Mouse (Mus musculus): Measurements from ENCODE around the gene Bco2.

Gene Bco2

GRCm38 (mm10) chr9:50561145-50561917 lies 6.3 kb upstream of the Bco2 start, which contains the start of gene Tex12:
Tex12 (minus strand) TSS chr9:50561325.
- DNase-seq (ENCODE audit: inconsistent ontology term) = no peak

- DNase-seq (ENCODE audit: inconsistent ontology term) = peak; percentile 88
These were observed 514 bp downstream of the Bco2 start, which contains the start of gene Il18 for GRCm38 (mm10) chr9:50554241-50555093. Il18 (plus strand) TSS chr9:50554827.

GRCm38 (mm10) chr9:50553547-50553946 lies 1.4 kb downstream of the Bco2 start:
- no peak for DNase-seq (ENCODE audit: inconsistent ontology term)

- no peak for DNase-seq (ENCODE audit: inconsistent ontology term)
These were observed 2.8 kb downstream of the Bco2 start for GRCm38 (mm10) chr9:50552206-50552605.

- DNase-seq (ENCODE audit: inconsistent ontology term) = no peak
These were observed 6.0 kb downstream of the Bco2 start for GRCm38 (mm10) chr9:50548936-50549335.

- DNase-seq (ENCODE audit: inconsistent ontology term) = no peak
These were observed 7.0 kb downstream of the Bco2 start for GRCm38 (mm10) chr9:50547859-50548478.

GRCm38 (mm10) chr9:50542401-50542800 lies 12.6 kb downstream of the Bco2 start:
- no peak for DNase-seq (ENCODE audit: inconsistent ontology term)

GRCm38 (mm10) chr9:50540170-50540569 lies 14.8 kb downstream of the Bco2 start:
- no peak for DNase-seq (ENCODE audit: inconsistent ontology term)

- DNase-seq (ENCODE audit: inconsistent ontology term) = no peak
These were observed 17.7 kb downstream of the Bco2 start for GRCm38 (mm10) chr9:50537295-50537694.

GRCm38 (mm10) chr9:50536603-50537135 lies 18.3 kb downstream of the Bco2 start:
- no peak for DNase-seq (ENCODE audit: inconsistent ontology term)

GRCm38 (mm10) chr9:50535930-50536329 lies 19.1 kb downstream of the Bco2 start:
- DNase-seq (ENCODE audit: inconsistent ontology term) = no peak

GRCm38 (mm10) chr9:50533791-50534190 lies 21.2 kb downstream of the Bco2 start:
- DNase-seq (ENCODE audit: inconsistent ontology term) = no peak

GRCm38 (mm10) chr9:50533328-50533727 lies 21.7 kb downstream of the Bco2 start:
- no peak for DNase-seq (ENCODE audit: inconsistent ontology term)

GRCm38 (mm10) chr9:50530890-50531289 lies 24.1 kb downstream of the Bco2 start:
- peak; percentile 32 for DNase-seq (ENCODE audit: inconsistent ontology term)

GRCm38 (mm10) chr9:50528293-50528892 lies 26.6 kb downstream of the Bco2 start, which contains the start of gene Pts:
Pts (minus strand) TSS chr9:50528724.
- DNase-seq (ENCODE audit: inconsistent ontology term) = peak; percentile 98

GRCm38 (mm10) chr9:50527860-50528259 lies 27.1 kb downstream of the Bco2 start:
- no peak for DNase-seq (ENCODE audit: inconsistent ontology term)

- DNase-seq (ENCODE audit: inconsistent ontology term) = no peak
These were observed 29.4 kb downstream of the Bco2 start for GRCm38 (mm10) chr9:50525585-50525984.

GRCm38 (mm10) chr9:50524936-50525335 lies 30.0 kb downstream of the Bco2 start:
- no peak for DNase-seq (ENCODE audit: inconsistent ontology term)

- DNase-seq (ENCODE audit: inconsistent ontology term) = no peak
These were observed 32.4 kb downstream of the Bco2 start for GRCm38 (mm10) chr9:50522574-50522973.

- no peak for DNase-seq (ENCODE audit: inconsistent ontology term)
These were observed 33.4 kb downstream of the Bco2 start for GRCm38 (mm10) chr9:50521562-50521961.

GRCm38 (mm10) chr9:50520748-50521147 lies 34.2 kb downstream of the Bco2 start:
- DNase-seq (ENCODE audit: inconsistent ontology term) = peak; percentile 40
